Mouse (Mus musculus) embryonic facial prominence, embryonic 13.5 days (tissue): ENCODE results near the gene 2310022B05Rik. TPM values are rescaled to one million over a fixed set of nuclear protein-coding genes. Genes with fewer than 3 reads are reported as not detected.
A peak's percentile ranks its signal among the peaks of the same experiment; 100 is the strongest.

Experiments used
- ATAC-seq: fragments of 200-750 bp; cut with Nextera tagmentation; 2 replicates; pipeline ENCODE4 v1.8.0; 2017; ENCODE audit warnings: low read depth; ENCODE audit not compliant: insufficient number of reproducible peaks, insufficient read depth, low FRiP score, low TSS enrichment
- H3K27ac ChIP-seq: fragments of 300-500 bp; sonication (generic); 2 replicates; pipeline ENCODE4 v1.5.1; 2015; ENCODE audit warnings: moderate library complexity, mild to moderate bottlenecking, inconsistent platforms
- H3K27me3 ChIP-seq: fragments of 300-500 bp; sonication (generic); 2 replicates; pipeline ENCODE4 v1.6.1; 2015; ENCODE audit warnings: mild to moderate bottlenecking, inconsistent platforms
- H3K36me3 ChIP-seq: fragments of 300-500 bp; sonication (generic); 2 replicates; pipeline ENCODE4 v1.6.1; 2015; ENCODE audit warnings: mild to moderate bottlenecking, inconsistent platforms
- H3K4me1 ChIP-seq: fragments of 300-500 bp; sonication (generic); 2 replicates; pipeline ENCODE4 v1.6.1; 2015; ENCODE audit warnings: inconsistent platforms
- H3K4me2 ChIP-seq: fragments of 300-500 bp; sonication (generic); 2 replicates; pipeline ENCODE4 v1.6.1; 2015; ENCODE audit warnings: moderate library complexity, mild to moderate bottlenecking, inconsistent platforms
- H3K4me3 ChIP-seq: fragments of 300-500 bp; sonication (generic); 2 replicates; pipeline ENCODE4 v1.5.1; 2015; ENCODE audit warnings: mild to moderate bottlenecking, inconsistent platforms
- H3K9ac ChIP-seq: fragments of 300-500 bp; sonication (generic); 2 replicates; pipeline ENCODE4 v1.6.1; 2015; ENCODE audit warnings: mild to moderate bottlenecking, inconsistent platforms
- H3K9me3 ChIP-seq: fragments of 300-500 bp; sonication (generic); 2 replicates; pipeline ENCODE4 v1.6.1; 2016; ENCODE audit warnings: inconsistent platforms
- WGBS: fragments of 180-500 bp; shearing (Covaris S2); methylation state at CpG from one replicate; pipeline ENCODE4 v1.1.7; 2015; ENCODE audit warnings: mixed read lengths; 5-methylcytosine and 5-hydroxymethylcytosine counted together
- polyA plus RNA-seq: library from polyadenylated mRNA; unstranded; fragments of >200 nt; fragmentation: Nextera tagmentation; extraction: Ambion mirVana; gene quantifications from 2 replicates; pipeline ENCODE4 v1.2.1, GENCODE M21; 2015

Gene 2310022B05Rik
- polyA plus RNA-seq, 1 experiment from 2014 or later, result 29.9 TPM

DNA sequence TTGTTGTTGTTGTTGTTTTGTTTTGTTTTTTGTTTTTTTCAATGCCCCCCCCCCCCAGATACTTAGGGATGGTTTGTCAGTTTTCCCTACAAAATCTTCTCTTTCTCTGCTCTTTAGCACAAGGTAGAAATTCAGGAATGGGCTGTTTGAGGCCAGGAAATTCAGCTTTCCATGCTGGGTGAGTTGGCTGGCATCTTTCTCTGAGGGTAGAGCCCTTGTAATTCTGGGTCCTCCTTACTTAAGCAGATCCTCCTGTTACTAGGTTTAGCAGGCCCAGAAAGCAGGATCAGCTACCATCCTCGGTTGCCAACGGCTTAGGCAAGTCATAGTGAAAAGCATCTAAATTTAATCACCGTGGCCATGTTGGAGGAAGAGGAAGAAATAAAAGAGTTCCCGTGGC, 32.3 kb downstream of the 2310022B05Rik start:
- H3K4me3 ChIP-seq, result no peak overlapping the region
- 80% methylated on average over 4 of the region's 4 CpGs for WGBS
- H3K9ac ChIP-seq, result no peak overlapping the region
- H3K27me3 ChIP-seq, result no peaks in the 10 kb centered on the region
- peaks cover 17% of the 10 kb centered on the region for H3K4me1 ChIP-seq
- no peak overlapping the region for H3K27ac ChIP-seq
- no peak overlapping the region for H3K4me2 ChIP-seq
- peaks cover 4% of the 10 kb centered on the region for H3K36me3 ChIP-seq
- ATAC-seq, result no peak
- H3K9me3 ChIP-seq, result no peaks in the 10 kb centered on the region

DNA sequence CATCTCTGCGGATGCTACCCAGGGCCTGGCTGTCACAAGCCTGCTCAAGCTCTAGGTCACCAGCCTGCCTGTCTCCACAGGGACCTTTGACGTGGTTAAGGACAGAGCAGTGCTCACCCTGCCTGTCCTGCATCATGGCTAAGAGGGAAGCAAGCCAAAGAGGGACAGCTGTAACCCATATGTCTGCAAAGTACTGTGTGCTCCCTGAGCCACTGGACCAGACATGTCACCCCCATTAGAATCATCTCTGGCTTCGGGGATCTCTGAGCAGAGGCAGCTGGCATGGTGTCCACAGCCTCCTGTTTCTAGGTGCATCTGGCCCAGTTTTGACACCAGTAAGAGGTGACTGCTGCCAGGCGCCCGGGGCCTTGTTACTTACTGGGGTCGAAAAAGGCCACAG, 32.7 kb downstream of the 2310022B05Rik start:
- WGBS, result 77% methylated on average over 6 of the region's 6 CpGs
- H3K9ac ChIP-seq, result no peak overlapping the region
- H3K4me2 ChIP-seq, result no peak overlapping the region
- H3K27me3 ChIP-seq, result no peaks in the 10 kb centered on the region
- no peak overlapping the region for H3K27ac ChIP-seq
- H3K4me3 ChIP-seq, result no peak overlapping the region
- H3K36me3 ChIP-seq, result peaks cover under 1% of the 10 kb centered on the region; the same call in 1 of the 2 replicates
- H3K9me3 ChIP-seq, result no peaks in the 10 kb centered on the region
- peaks cover 17% of the 10 kb centered on the region for H3K4me1 ChIP-seq
- no peak for ATAC-seq

DNA sequence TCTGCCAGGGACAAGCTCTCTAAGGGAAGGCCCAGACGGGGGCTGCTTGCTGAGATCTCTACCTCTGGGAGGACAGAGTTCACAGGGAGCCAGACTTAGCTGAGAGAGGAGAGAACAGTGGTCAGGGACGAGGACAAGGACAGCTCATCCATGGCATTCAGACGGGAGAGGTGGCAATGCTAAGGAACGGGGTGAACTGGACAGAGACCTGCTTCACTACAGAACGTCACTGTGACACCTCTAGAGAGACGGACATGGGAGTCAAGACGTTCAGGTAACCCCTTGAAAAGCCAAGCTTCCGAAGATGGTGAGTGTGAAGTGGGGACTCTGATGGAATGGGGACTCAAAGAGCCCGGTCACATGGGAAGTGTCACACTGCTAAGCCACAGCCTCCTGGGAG, 36.9 kb downstream of the 2310022B05Rik start:
- WGBS, result 84% methylated on average over 9 of the region's 9 CpGs
- Histone ChIP-seq H3K4me1 (peaks cover 6% of the 10 kb centered on the region; the same call in 1 of the 2 replicates), H3K9ac (no peak overlapping the region), H3K9me3 (no peaks in the 10 kb centered on the region), H3K4me2 (no peak overlapping the region), H3K27ac (no peak overlapping the region), H3K27me3 (no peaks in the 10 kb centered on the region), H3K36me3 (no peaks in the 10 kb centered on the region), H3K4me3 (no peak overlapping the region)
- ATAC-seq, result no peak

DNA sequence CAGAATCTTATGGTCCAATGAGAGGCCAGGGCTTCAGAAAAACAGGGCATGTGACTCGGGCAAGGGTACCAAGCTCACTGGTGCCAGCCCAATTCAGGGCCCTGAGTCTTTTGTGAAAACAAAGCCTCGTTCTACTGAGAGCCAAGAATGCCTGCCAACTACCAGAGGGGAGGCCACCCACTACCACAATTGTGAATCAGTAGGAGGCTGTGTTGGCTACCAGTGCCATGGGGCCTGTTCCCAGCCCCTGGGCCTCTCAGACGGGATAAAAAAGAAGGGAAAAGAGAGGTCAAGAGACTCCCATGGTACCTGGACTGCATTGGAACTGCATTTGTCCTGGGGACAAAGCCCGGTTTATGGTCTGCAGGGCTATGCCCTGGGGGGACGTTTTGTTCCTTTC, 41.9 kb downstream of the 2310022B05Rik start:
- H3K4me1 ChIP-seq, result peaks cover 13% of the 10 kb centered on the region; the same call in 1 of the 2 replicates
- peaks cover 6% of the 10 kb centered on the region for H3K27me3 ChIP-seq
- H3K27ac ChIP-seq, result no peak overlapping the region
- no peak for ATAC-seq
- no peaks in the 10 kb centered on the region for H3K9me3 ChIP-seq
- H3K4me2 ChIP-seq, result no peak overlapping the region
- no peaks in the 10 kb centered on the region for H3K36me3 ChIP-seq
- H3K9ac ChIP-seq, result no peak overlapping the region
- 51% methylated on average over 5 of the region's 5 CpGs for WGBS
- H3K4me3 ChIP-seq, result no peak overlapping the region

DNA sequence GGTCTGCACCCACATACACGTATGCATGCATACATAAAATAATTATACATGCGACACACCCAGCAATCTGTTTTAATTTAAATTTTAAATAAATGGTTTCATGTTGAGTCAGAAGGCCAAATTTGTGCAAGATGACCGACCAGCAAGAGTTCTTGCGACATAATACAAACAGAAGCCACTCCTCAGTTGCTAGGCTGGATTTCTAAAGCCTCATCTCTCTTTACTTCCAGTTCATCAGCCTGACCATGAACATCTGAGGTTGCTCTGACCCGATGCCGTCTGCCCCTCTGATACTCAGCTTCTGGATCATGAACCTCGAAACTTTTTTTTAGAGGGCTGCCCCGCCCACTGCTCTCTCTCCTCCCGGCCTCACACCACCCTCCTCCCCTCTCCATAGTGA, 44.9 kb downstream of the 2310022B05Rik start:
- H3K36me3 ChIP-seq, result no peaks in the 10 kb centered on the region
- 0 out of 2 replicates have a peak, but pooled peaks cover 7% of the 10 kb centered on the region for H3K4me1 ChIP-seq
- H3K9ac ChIP-seq, result no peak overlapping the region
- H3K4me2 ChIP-seq, result no peak overlapping the region
- H3K27me3 ChIP-seq, result peaks cover 12% of the 10 kb centered on the region
- WGBS, result 58% methylated on average over 9 of the region's 9 CpGs
- no peaks in the 10 kb centered on the region for H3K9me3 ChIP-seq
- no peak overlapping the region for H3K4me3 ChIP-seq
- no peak overlapping the region for H3K27ac ChIP-seq
- no peak for ATAC-seq

DNA sequence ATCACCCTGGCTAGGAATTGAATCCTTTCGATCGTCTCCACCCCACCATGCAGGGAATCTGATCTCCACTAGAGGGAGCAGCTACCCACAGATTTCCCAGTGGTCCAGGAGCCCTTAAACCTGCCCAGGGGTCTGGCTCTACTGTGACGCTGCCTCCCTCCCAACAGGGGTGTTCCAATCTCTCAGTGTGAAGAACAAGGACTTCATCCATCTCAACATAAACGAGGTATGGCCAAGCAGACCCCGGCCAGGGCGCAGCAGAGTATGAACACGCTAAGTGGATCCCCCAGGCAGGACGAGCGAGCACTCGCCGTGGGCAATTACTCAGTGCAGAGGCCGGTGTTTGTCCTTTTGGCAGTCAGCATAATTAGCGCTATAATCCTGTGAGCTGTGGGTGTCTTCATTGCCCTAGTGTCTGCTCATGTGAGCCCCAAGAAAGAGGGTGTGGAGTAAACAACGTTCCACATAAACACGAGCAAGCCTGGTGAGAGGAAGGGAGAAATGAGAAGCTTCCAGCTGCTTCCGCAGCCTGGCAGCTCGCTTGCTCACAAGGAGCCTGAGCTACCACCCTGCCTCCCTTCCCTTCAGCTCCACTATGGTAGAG, 45.8 kb downstream of the 2310022B05Rik start:
- no peak overlapping the region for H3K27ac ChIP-seq
- peak; percentile 50; the same call in 1 of the 2 replicates for ATAC-seq
- peak overlapping the region; percentile 43 for H3K4me3 ChIP-seq
- H3K27me3 ChIP-seq, result peaks cover 12% of the 10 kb centered on the region
- no peaks in the 10 kb centered on the region for H3K9me3 ChIP-seq
- peak overlapping the region; percentile 78 for H3K4me2 ChIP-seq
- 9% methylated on average over 17 of the region's 17 CpGs for WGBS
- H3K36me3 ChIP-seq, result no peaks in the 10 kb centered on the region
- 0 out of 2 replicates have a peak, but pooled peaks cover 7% of the 10 kb centered on the region for H3K4me1 ChIP-seq
- peak overlapping the region; percentile 61 for H3K9ac ChIP-seq

DNA sequence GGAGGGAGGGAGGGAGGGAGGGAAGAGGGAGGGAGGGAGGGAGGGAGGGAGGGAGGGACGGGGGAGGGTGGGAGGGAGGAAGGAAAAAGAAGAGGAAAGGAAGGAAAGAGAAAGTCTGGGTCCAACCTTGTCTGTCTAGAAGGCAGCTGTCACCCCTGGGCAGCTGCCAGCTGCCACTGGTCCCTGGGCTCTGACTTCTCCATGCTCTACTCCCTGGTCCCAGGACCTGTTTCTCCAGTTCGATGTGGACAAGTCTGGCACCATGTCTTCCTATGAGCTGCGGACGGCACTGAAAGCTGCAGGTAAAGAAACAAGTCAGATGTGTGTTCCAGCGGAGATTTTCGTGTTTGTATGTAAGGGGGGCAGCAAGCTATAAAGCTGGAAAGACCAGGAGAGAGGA, 48.8 kb downstream of the 2310022B05Rik start:
- Histone ChIP-seq H3K9me3 (no peaks in the 10 kb centered on the region), H3K27me3 (peaks cover 12% of the 10 kb centered on the region), H3K27ac (no peak overlapping the region), H3K9ac (no peak overlapping the region), H3K4me1 (0 out of 2 replicates have a peak, but pooled peaks cover 7% of the 10 kb centered on the region), H3K4me3 (no peak overlapping the region), H3K4me2 (no peak overlapping the region), H3K36me3 (no peaks in the 10 kb centered on the region)
- ATAC-seq, result no peak
- WGBS, result 78% methylated on average over 5 of the region's 6 CpGs

DNA sequence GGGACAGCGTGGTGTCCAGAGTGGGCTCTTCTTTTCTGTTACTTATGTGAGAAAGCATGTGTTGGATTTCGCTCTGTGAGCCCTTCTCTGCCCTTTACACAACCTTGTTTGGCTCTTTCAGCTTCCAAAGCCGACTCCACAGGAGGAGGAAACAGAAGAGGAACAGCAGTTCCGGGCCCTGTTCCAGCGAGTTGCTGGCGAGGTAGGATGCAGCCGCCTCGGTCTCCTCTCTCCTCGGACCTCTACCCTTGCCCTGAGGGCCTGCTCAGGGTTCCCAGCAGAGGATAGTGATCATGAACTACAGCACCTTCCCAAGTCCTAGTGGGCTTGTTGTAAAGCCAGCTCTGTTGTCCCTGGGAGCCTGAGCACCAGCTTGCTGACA, 54.2 kb downstream of the 2310022B05Rik start:
- H3K36me3 ChIP-seq, result no peaks in the 10 kb centered on the region
- no peak overlapping the region for H3K9ac ChIP-seq
- no peak overlapping the region for H3K27ac ChIP-seq
- H3K9me3 ChIP-seq, result no peaks in the 10 kb centered on the region
- 0 out of 2 replicates have a peak, but pooled peaks cover 3% of the 10 kb centered on the region for H3K27me3 ChIP-seq
- WGBS, result 71% methylated on average over 9 of the region's 9 CpGs
- H3K4me1 ChIP-seq, result no peaks in the 10 kb centered on the region
- no peak for ATAC-seq
- no peak overlapping the region for H3K4me2 ChIP-seq
- H3K4me3 ChIP-seq, result no peak overlapping the region

DNA sequence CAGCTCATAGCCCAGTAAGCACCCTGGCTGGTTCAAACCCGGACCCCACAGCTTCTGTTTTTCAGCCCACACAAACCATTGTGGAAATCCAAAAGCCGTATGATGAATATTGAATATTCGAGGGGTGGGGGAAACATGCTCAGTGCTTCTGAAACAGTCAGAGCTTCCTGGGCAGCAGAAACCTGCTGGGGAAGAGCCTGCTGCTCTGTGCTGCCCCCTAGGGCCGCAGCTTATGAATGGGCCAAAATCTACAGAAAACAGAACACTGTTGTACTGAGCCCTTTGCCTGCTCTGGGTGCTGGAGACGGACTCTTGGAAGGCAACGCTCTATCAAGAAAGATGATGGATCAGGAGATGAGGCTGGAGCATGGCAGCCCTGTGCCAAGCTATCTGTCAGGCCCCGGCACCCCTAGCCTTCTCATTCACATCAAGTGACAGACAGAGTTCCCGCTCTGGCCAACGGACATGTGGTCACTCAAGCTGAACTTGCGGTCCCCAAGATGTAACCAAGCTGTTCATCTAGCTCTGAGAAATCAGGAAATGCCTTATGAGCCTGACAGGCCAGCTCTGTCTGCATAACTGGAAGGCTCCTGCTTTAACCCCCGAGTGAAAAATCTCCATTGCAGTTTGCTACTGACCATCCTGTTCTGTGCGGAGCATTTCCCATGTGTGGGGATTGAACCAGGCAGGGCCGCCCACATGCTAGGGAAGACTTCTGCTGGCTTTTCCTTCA, 54.8 kb downstream of the 2310022B05Rik start:
- H3K27me3 ChIP-seq, result 0 out of 2 replicates have a peak, but pooled peaks cover 3% of the 10 kb centered on the region
- no peak overlapping the region for H3K4me2 ChIP-seq
- H3K9ac ChIP-seq, result no peak overlapping the region
- H3K27ac ChIP-seq, result no peak overlapping the region
- no peaks in the 10 kb centered on the region for H3K36me3 ChIP-seq
- no peak for ATAC-seq
- H3K9me3 ChIP-seq, result no peaks in the 10 kb centered on the region
- H3K4me3 ChIP-seq, result no peak overlapping the region
- H3K4me1 ChIP-seq, result no peaks in the 10 kb centered on the region
- WGBS, result 76% methylated on average over 13 of the region's 13 CpGs

DNA sequence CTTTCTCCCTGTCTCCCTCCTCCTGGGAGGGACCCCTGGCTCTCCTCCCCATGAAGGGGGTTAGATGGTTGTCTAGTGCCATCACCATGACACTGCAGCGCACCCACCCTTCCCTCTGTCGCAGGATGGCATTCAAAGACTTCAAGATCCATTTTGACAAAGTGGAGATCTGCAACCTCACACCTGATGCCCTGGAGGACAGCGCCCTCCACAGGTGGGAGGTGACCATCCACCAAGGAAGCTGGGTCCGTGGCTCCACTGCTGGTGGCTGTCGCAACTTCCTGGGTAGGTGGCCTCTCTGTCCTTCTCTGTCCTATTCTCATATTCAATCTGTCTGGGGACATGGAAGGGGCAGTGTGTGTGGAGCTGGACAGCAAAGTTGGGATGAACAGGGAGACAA, 59.1 kb downstream of the 2310022B05Rik start:
- 70% methylated on average over 5 of the region's 5 CpGs for WGBS
- H3K9ac ChIP-seq, result no peak overlapping the region
- no peak overlapping the region for H3K4me3 ChIP-seq
- no peak overlapping the region for H3K27ac ChIP-seq
- no peaks in the 10 kb centered on the region for H3K4me1 ChIP-seq
- no peaks in the 10 kb centered on the region for H3K9me3 ChIP-seq
- H3K4me2 ChIP-seq, result no peak overlapping the region
- H3K36me3 ChIP-seq, result no peaks in the 10 kb centered on the region
- H3K27me3 ChIP-seq, result 0 out of 2 replicates have a peak, but pooled peaks cover 3% of the 10 kb centered on the region
- ATAC-seq, result no peak

DNA sequence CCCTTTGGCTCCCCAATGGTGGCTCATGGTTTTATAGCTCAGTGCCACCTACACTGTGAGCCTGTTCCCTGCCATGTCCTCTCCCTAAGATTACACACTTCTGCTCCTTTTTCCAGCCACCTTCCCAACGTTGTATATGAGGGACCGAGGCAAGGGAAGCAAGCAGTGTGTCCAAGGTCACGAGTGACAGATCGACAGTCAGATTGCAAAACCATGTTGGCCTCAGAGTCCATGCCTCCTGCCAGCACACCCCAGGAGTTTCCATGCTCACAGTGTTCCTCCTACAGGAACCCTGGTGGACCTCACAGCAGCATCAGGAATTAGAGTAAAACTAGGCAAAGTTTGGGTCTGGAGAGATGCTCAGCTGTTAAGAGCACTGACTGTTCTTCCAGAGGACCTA, 73.8 kb downstream of the 2310022B05Rik start:
- no peak overlapping the region for H3K27ac ChIP-seq
- no peaks in the 10 kb centered on the region for H3K9me3 ChIP-seq
- no peak overlapping the region for H3K9ac ChIP-seq
- no peak overlapping the region for H3K4me3 ChIP-seq
- no peaks in the 10 kb centered on the region for H3K27me3 ChIP-seq
- WGBS, result 80% methylated on average over 4 of the region's 4 CpGs
- H3K4me1 ChIP-seq, result peaks cover 7% of the 10 kb centered on the region; the same call in 1 of the 2 replicates
- ATAC-seq, result no peak
- no peak overlapping the region for H3K4me2 ChIP-seq
- H3K36me3 ChIP-seq, result no peaks in the 10 kb centered on the region

DNA sequence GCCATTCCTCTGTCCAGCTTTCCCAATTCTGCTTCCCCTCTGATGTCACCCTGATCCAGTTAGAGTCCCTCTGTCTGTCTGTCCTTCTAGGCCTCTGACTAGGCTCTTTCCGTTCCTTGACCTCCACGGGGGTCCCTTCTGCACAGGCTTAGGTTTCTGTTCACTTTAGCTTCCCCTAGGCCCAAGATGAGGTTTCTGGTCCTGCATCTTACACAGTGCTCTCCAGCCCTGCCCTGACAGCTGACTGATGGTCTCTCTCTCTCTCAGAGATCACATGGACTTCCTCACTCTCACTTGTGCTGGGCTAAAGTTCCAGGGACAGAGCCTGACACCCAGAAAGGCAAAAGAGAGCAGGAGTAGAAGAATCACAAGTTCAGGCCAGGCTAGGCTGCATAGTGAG, 76.6 kb downstream of the 2310022B05Rik start:
- no peak for ATAC-seq
- no peaks in the 10 kb centered on the region for H3K36me3 ChIP-seq
- no peaks in the 10 kb centered on the region for H3K27me3 ChIP-seq
- no peak overlapping the region for H3K9ac ChIP-seq
- H3K4me2 ChIP-seq, result no peak overlapping the region
- 75% methylated on average over 2 of the region's 2 CpGs for WGBS
- no peak overlapping the region for H3K4me3 ChIP-seq
- H3K27ac ChIP-seq, result no peak overlapping the region
- H3K9me3 ChIP-seq, result no peaks in the 10 kb centered on the region
- H3K4me1 ChIP-seq, result peaks cover 7% of the 10 kb centered on the region; the same call in 1 of the 2 replicates
